Mouse (Mus musculus) heart, postnatal 0 days (tissue): ENCODE measurements around the gene Ripk3.

Source experiments
- CTCF ChIP-seq: IDR thresholded peaks from 2 replicates; pipeline ENCODE4 v1.5.1; 2016; ENCODE audit warnings: antibody characterized with exemption, control low read depth, low read depth
- EP300 ChIP-seq: IDR thresholded peaks from 2 replicates; pipeline ENCODE4 v1.6.1; 2016; ENCODE audit warnings: antibody characterized with exemption, low read depth

DNA sequence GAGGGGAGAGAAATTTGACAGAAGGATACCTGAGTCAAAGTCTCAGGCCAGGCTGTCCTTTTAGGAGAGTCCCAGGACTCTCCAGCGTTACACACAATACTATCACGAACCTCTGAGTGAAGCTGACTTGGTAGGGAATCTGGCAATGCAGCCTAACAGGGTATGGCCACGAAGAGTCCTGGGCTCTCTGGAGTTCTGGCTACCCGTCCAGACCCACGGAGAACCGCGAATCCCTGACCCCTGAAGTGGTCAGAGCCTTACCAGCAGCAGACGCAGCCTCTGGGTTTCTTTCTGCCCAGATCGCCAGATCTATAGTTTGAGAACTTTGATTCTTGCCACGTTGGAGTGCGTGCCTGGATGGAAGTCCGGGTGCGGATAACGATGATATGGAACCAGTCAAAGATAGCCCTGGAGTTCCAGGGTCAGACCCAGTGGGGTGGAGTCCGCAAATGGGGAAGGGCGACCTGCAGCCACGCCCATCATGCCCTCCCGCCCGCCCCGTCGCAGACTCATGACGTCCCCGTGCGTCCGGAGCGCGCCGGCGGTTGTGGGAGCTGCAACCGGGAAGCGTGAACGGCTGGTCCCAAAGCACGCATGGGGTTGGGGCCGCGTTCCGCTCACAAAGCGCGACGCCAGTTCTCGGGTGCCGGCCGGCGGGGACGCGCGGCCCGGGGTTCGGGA, 43.3 kb downstream of the Ripk3 start, which contains the start of the genes Dhrs1 and Nop9:
- no peak for TF ChIP-seq CTCF
- no peak for TF ChIP-seq EP300
